Mouse (Mus musculus) intestine, embryonic 14.5 days (tissue): ENCODE measurements at regions not wholly inside any gene's neighbourhood (a gene's known extent, or its start where the extent isn't known, plus 50 kb on each side); places are given as distances from the start of the nearest gene placed in this dataset.
"Not testable (repeated sequence)": the region's sequence is repeated elsewhere in the genome, so short reads cannot be mapped to it uniquely, and the experiment has no call there.

ENCODE experiments used
- ATAC-seq: fragments of 200-750 bp; cut with Nextera tagmentation; replicated peaks from 2 replicates; pipeline ENCODE4 v1.8.0; 2017; ENCODE audit warnings: low read depth, moderate number of reproducible peaks, moderate TSS enrichment, moderate library complexity; ENCODE audit not compliant: low FRiP score, low TSS enrichment
- DNase-seq: peaks from one replicate; pipeline ENCODE4 v3.0.0-alpha.2; 2018; ENCODE audit warnings: low spot score
- H3K27ac ChIP-seq: fragments of 300-500 bp; sonication (generic); 2 replicates; pipeline ENCODE4 v1.5.1; 2014; ENCODE audit warnings: low read depth, mild to moderate bottlenecking, control low read depth
- H3K27me3 ChIP-seq: fragments of 300-500 bp; sonication (generic); replicated peaks from 2 replicates; pipeline ENCODE4 v1.6.1; 2014; ENCODE audit warnings: low read length, control low read depth; ENCODE audit not compliant: control insufficient read depth, insufficient read depth
- H3K36me3 ChIP-seq: fragments of 300-500 bp; sonication (generic); 2 replicates; pipeline ENCODE4 v1.6.1; 2014; ENCODE audit warnings: low read length, control low read depth; ENCODE audit not compliant: control insufficient read depth, insufficient read depth
- H3K4me1 ChIP-seq: fragments of 300-500 bp; sonication (generic); replicated peaks from 2 replicates; pipeline ENCODE4 v1.6.1; 2014; ENCODE audit warnings: low read length, control low read depth, mixed read lengths; ENCODE audit not compliant: control insufficient read depth, insufficient read depth
- H3K4me2 ChIP-seq: fragments of 300-500 bp; sonication (generic); 2 replicates; pipeline ENCODE4 v1.6.1; 2014; ENCODE audit warnings: low read length
- H3K4me3 ChIP-seq: fragments of 300-500 bp; sonication (generic); 2 replicates; pipeline ENCODE4 v1.5.1; 2014; ENCODE audit warnings: low read depth, low read length, control low read depth, mixed read lengths
- H3K9ac ChIP-seq: fragments of 300-500 bp; sonication (generic); 2 replicates; pipeline ENCODE4 v1.6.1; 2014; ENCODE audit warnings: mild to moderate bottlenecking, low read length
- H3K9me3 ChIP-seq: fragments of 300-500 bp; sonication (generic); 2 replicates; pipeline ENCODE4 v1.6.1; 2016; ENCODE audit warnings: low read length, control low read depth; ENCODE audit not compliant: control insufficient read depth
- WGBS: fragments of 180-500 bp; shearing (Covaris S2); extraction: QIAGEN DNeasy Blood & Tissue Kit; methylation state at CpG from one replicate; pipeline ENCODE4 v1.1.7; 2014; 5-methylcytosine and 5-hydroxymethylcytosine counted together

GRCm38 (mm10) chr13:3341416-3341815 lies 196.4 kb upstream of the Gdi2 start:
- ATAC-seq (no peak), DNase-seq (no peak)
- H3K4me1 ChIP-seq: no peaks in the 10 kb centered on the region
- no peak overlapping the region for H3K27ac ChIP-seq
- H3K4me2 ChIP-seq: no peak overlapping the region
- H3K36me3 ChIP-seq: no peaks in the 10 kb centered on the region
- no peak overlapping the region for H3K4me3 ChIP-seq
- H3K9me3 ChIP-seq: no peaks in the 10 kb centered on the region
- H3K27me3 ChIP-seq: no peaks in the 10 kb centered on the region
- WGBS: 80% methylated on average over 3 of the region's 3 CpGs
- H3K9ac ChIP-seq: no peak overlapping the region

- DNase-seq (no peak), ATAC-seq (no peak)
- H3K4me2 ChIP-seq: no peak overlapping the region
Observed at GRCm38 (mm10) chr13:3343611-3344010, 194.3 kb upstream of the Gdi2 start.

GRCm38 (mm10) chr13:3354912-3355311 lies 183.0 kb upstream of the Gdi2 start:
- not testable (repeated sequence) for H3K4me3 ChIP-seq, H3K4me2 ChIP-seq, H3K27ac ChIP-seq, ATAC-seq, DNase-seq, H3K9ac ChIP-seq, H3K9me3 ChIP-seq, H3K36me3 ChIP-seq
- Histone ChIP-seq H3K27me3 (peaks cover 26% of the 10 kb centered on the region), H3K4me1 (0 out of 2 replicates have a peak, but pooled peaks cover 10% of the 10 kb centered on the region)

More at GRCm38 (mm10) chr13:3343611-3344010, 194.3 kb upstream of the Gdi2 start:
- no peak overlapping the region for H3K27ac ChIP-seq
- H3K9ac ChIP-seq: no peak overlapping the region
- 87% methylated on average over 5 of the region's 5 CpGs for WGBS
- H3K4me3 ChIP-seq: no peak overlapping the region
- no peaks in the 10 kb centered on the region for H3K27me3 ChIP-seq
- no peaks in the 10 kb centered on the region for H3K9me3 ChIP-seq
- no peaks in the 10 kb centered on the region for H3K4me1 ChIP-seq
- H3K36me3 ChIP-seq: no peaks in the 10 kb centered on the region

- Histone ChIP-seq H3K4me2 (peak overlapping the region; percentile 98), H3K4me3 (peak overlapping the region; percentile 50), H3K4me1 (0 out of 2 replicates have a peak, but pooled peaks cover 10% of the 10 kb centered on the region), H3K27me3 (peaks cover 38% of the 10 kb centered on the region), H3K27ac (no peak overlapping the region), H3K36me3 (no peaks in the 10 kb centered on the region), H3K9me3 (no peaks in the 10 kb centered on the region), H3K9ac (no peak overlapping the region)
- DNase-seq (peak; percentile 53), ATAC-seq (no peak)
- WGBS: 2% methylated on average over 40 of the region's 45 CpGs
Observed at GRCm38 (mm10) chr13:3358079-3358608, 179.7 kb upstream of the Gdi2 start.

- 0 out of 2 replicates have a peak, but pooled peaks cover 10% of the 10 kb centered on the region for H3K4me1 ChIP-seq
- no peak overlapping the region for H3K9ac ChIP-seq
- H3K4me3 ChIP-seq: peak overlapping the region; percentile 50
- ATAC-seq: peak; percentile 23; the same call in 1 of the 2 replicates
- no peak overlapping the region for H3K27ac ChIP-seq
- peaks cover 38% of the 10 kb centered on the region for H3K27me3 ChIP-seq
- H3K4me2 ChIP-seq: peak overlapping the region; percentile 98
- H3K9me3 ChIP-seq: no peaks in the 10 kb centered on the region
- H3K36me3 ChIP-seq: no peaks in the 10 kb centered on the region
- under 1% methylated on average over 41 of the region's 41 CpGs for WGBS
- peak; percentile 74 for DNase-seq
Observed at GRCm38 (mm10) chr13:3358996-3359750, 178.7 kb upstream of the Gdi2 start.

- 0 out of 2 replicates have a peak, but pooled peaks cover 10% of the 10 kb centered on the region for H3K4me1 ChIP-seq
- not testable (repeated sequence) for H3K27ac ChIP-seq, H3K9me3 ChIP-seq, H3K9ac ChIP-seq, H3K36me3 ChIP-seq
- 0 out of 2 replicates have a peak, but pooled peaks have one; percentile 25 for ATAC-seq
- peak overlapping the region; percentile 98 for H3K4me2 ChIP-seq
- under 1% methylated on average over 35 of the region's 35 CpGs for WGBS
- peak overlapping the region; percentile 50 for H3K4me3 ChIP-seq
- DNase-seq: peak; percentile 70
- peaks cover 38% of the 10 kb centered on the region for H3K27me3 ChIP-seq
Observed at GRCm38 (mm10) chr13:3359751-3360260, 178.1 kb upstream of the Gdi2 start.

GRCm38 (mm10) chr13:3360503-3361490 lies 177.1 kb upstream of the Gdi2 start:
- 1% methylated on average over 81 of the region's 82 CpGs for WGBS
- H3K4me3 ChIP-seq: peak overlapping the region; percentile 50
- H3K27me3 ChIP-seq: peaks cover 38% of the 10 kb centered on the region
- H3K4me1 ChIP-seq: 0 out of 2 replicates have a peak, but pooled peaks cover 10% of the 10 kb centered on the region
- DNase-seq: peak; percentile 85
- peak overlapping the region; percentile 37 for H3K9ac ChIP-seq
- H3K9me3 ChIP-seq: no peaks in the 10 kb centered on the region
- H3K36me3 ChIP-seq: no peaks in the 10 kb centered on the region
- no peak overlapping the region for H3K27ac ChIP-seq
- peak; percentile 81 for ATAC-seq
- peak overlapping the region; percentile 98 for H3K4me2 ChIP-seq

- Histone ChIP-seq H3K9ac (no peak overlapping the region), H3K4me1 (no peaks in the 10 kb centered on the region), H3K36me3 (no peaks in the 10 kb centered on the region), H3K4me2 (no peak overlapping the region), H3K27me3 (no peaks in the 10 kb centered on the region), H3K4me3 (no peak overlapping the region), H3K27ac (no peak overlapping the region), H3K9me3 (no peaks in the 10 kb centered on the region)
- ATAC-seq (no peak), DNase-seq (no peak)
- 70% methylated on average over 6 of the region's 6 CpGs for WGBS
Observed at GRCm38 (mm10) chr13:3372701-3373100, 165.2 kb upstream of the Gdi2 start.
